Mouse (Mus musculus) forebrain, embryonic 12.5 days (tissue): Measurements from ENCODE around the gene Col4a4. TPM values are rescaled to one million over a fixed set of nuclear protein-coding genes. Genes with fewer than 3 reads are reported as not detected.

Source experiments
- ATAC-seq: fragments of 200-750 bp; cut with Nextera tagmentation; 2 replicates; pipeline ENCODE4 v1.8.0; 2017; ENCODE audit warnings: moderate TSS enrichment; ENCODE audit not compliant: low FRiP score
- H3K27ac ChIP-seq: fragments of 300-500 bp; sonication (generic); 2 replicates; pipeline ENCODE4 v1.5.1; 2016; ENCODE audit warnings: mild to moderate bottlenecking
- H3K27me3 ChIP-seq: fragments of 300-500 bp; sonication (generic); 2 replicates; pipeline ENCODE4 v1.6.1; 2016; ENCODE audit warnings: mild to moderate bottlenecking
- H3K36me3 ChIP-seq: fragments of 300-500 bp; sonication (generic); replicated peaks from 2 replicates; pipeline ENCODE4 v1.6.1; 2016; ENCODE audit warnings: mild to moderate bottlenecking
- H3K4me1 ChIP-seq: fragments of 300-500 bp; sonication (generic); 2 replicates; pipeline ENCODE4 v1.6.1; 2016
- H3K4me2 ChIP-seq: fragments of 300-500 bp; sonication (generic); 2 replicates; pipeline ENCODE4 v1.6.1; 2016; ENCODE audit warnings: mild to moderate bottlenecking, moderate library complexity
- H3K4me3 ChIP-seq: fragments of 300-500 bp; sonication (generic); replicated peaks from 2 replicates; pipeline ENCODE4 v1.5.1; 2016; ENCODE audit warnings: mild to moderate bottlenecking
- H3K9ac ChIP-seq: fragments of 300-500 bp; sonication (generic); 2 replicates; pipeline ENCODE4 v1.6.1; 2016; ENCODE audit warnings: mild to moderate bottlenecking
- H3K9me3 ChIP-seq: fragments of 300-500 bp; sonication (generic); 2 replicates; pipeline ENCODE4 v1.6.1; 2016
- WGBS: fragments of 180-500 bp; shearing (Covaris S2); methylation state at CpG from one replicate; pipeline ENCODE4 v1.1.7; 2016; 5-methylcytosine and 5-hydroxymethylcytosine counted together
- polyA plus RNA-seq: library from polyadenylated mRNA; unstranded; fragments of >200 nt; fragmentation: Nextera tagmentation; extraction: Ambion mirVana; gene quantifications from 2 replicates; pipeline ENCODE4 v1.2.1, GENCODE M21; 2016

The Col4a4 gene
- polyA plus RNA-seq, 1 experiment from 2014 or later: 0.17 TPM

DNA sequence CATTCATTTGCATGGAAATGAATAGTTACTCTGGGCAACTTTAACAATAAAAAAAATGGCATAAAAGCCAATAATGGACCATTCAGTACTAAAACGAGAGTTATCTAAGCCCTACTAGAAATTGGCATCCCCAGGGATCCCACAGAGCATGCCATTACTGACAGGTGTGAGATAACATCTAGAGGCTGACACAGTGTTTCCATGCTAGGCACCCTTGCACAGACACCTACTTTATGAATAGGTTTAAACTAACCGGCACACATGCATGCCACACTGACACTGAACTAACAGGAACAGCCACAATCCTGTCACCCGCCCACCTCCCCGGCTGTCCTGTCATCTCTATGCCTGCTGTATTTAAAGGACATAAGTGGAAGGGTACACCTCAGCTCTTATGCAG lies 58.7 kb downstream of the Col4a4 start:
- 65% methylated on average over 4 of the region's 4 CpGs for WGBS
- ATAC-seq: no peak
- no peak overlapping the region for H3K4me3 ChIP-seq
- H3K9me3 ChIP-seq: no peaks in the 10 kb centered on the region
- no peaks in the 10 kb centered on the region for H3K36me3 ChIP-seq
- no peak overlapping the region for H3K27ac ChIP-seq
- no peaks in the 10 kb centered on the region for H3K4me1 ChIP-seq
- no peak overlapping the region for H3K9ac ChIP-seq
- H3K4me2 ChIP-seq: no peak overlapping the region
- H3K27me3 ChIP-seq: no peaks in the 10 kb centered on the region

DNA sequence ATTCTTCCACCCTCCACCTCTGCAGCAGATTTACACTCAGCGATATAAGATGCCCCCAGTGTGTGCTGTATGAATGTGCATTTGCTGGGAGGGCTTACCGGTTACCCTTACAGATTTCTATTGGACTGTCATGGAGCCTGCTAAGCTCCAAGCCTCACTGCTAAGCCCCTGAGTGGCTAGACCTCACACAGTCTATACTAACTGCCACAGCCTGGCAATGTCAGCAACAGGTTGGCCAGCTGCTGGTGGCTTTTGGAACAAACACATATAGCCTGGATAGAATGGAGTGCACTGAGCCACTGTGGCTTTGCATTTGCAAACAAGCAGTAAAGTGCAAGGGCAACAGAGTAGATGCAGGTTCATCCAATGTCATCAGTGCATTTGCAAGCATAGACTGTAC lies 94.7 kb downstream of the Col4a4 start:
- H3K27me3 ChIP-seq: no peaks in the 10 kb centered on the region
- no peak overlapping the region for H3K9ac ChIP-seq
- no peak overlapping the region for H3K4me2 ChIP-seq
- no peaks in the 10 kb centered on the region for H3K36me3 ChIP-seq
- no peaks in the 10 kb centered on the region for H3K4me1 ChIP-seq
- H3K4me3 ChIP-seq: no peak overlapping the region
- no peak overlapping the region for H3K27ac ChIP-seq
- WGBS: 85% methylated on average over 2 of the region's 2 CpGs
- H3K9me3 ChIP-seq: no peaks in the 10 kb centered on the region
- ATAC-seq: no peak

DNA sequence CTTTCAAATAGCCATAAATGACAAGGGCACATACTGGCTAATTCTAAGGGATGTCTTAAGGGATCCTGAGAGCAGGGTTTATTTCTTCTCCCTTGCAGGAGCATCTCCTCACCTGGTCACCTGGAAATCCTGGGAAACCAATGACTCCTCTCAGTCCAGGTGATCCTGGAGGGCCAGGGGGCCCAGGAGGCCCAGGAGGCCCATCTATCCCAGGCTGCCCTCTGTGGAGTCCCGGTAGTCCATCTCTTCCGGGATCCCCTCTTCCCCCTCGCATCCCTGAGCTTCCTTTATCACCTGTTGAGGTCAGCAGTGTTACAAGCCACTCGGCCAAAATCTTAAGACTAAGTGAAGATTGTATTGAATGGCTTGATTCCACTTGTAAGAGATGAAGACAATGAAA lies 100.3 kb downstream of the Col4a4 start:
- Histone ChIP-seq H3K4me3 (no peak overlapping the region), H3K4me1 (no peaks in the 10 kb centered on the region), H3K36me3 (no peaks in the 10 kb centered on the region), H3K27me3 (no peaks in the 10 kb centered on the region), H3K9me3 (no peaks in the 10 kb centered on the region), H3K27ac (no peak overlapping the region), H3K4me2 (no peak overlapping the region), H3K9ac (no peak overlapping the region)
- ATAC-seq: no peak
- 88% methylated on average over 4 of the region's 4 CpGs for WGBS

DNA sequence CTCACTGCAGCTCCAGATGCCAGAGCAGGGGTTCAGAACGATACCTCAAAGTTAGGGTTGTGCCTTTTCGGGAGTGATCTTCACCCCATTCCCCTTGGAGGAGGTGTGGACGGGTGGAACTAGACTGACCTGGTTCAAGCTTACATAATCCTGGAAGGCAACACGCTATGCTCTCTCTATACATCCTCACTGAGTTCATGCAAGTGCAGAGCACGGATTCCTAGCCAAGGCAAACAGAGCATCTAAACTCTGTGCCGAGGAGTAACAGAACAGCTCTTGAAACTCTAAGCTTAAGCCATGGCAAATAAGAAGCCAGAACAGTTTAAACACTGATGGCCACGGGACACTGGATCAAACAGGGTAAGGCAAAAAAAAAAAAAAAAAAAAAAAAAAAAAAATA lies 104.3 kb downstream of the Col4a4 start:
- Histone ChIP-seq H3K27ac (no peak overlapping the region), H3K36me3 (no peaks in the 10 kb centered on the region), H3K4me2 (no peak overlapping the region), H3K9ac (no peak overlapping the region), H3K4me3 (no peak overlapping the region), H3K9me3 (no peaks in the 10 kb centered on the region), H3K4me1 (no peaks in the 10 kb centered on the region), H3K27me3 (no peaks in the 10 kb centered on the region)
- 88% methylated on average over 7 of the region's 7 CpGs for WGBS
- ATAC-seq: no peak

DNA sequence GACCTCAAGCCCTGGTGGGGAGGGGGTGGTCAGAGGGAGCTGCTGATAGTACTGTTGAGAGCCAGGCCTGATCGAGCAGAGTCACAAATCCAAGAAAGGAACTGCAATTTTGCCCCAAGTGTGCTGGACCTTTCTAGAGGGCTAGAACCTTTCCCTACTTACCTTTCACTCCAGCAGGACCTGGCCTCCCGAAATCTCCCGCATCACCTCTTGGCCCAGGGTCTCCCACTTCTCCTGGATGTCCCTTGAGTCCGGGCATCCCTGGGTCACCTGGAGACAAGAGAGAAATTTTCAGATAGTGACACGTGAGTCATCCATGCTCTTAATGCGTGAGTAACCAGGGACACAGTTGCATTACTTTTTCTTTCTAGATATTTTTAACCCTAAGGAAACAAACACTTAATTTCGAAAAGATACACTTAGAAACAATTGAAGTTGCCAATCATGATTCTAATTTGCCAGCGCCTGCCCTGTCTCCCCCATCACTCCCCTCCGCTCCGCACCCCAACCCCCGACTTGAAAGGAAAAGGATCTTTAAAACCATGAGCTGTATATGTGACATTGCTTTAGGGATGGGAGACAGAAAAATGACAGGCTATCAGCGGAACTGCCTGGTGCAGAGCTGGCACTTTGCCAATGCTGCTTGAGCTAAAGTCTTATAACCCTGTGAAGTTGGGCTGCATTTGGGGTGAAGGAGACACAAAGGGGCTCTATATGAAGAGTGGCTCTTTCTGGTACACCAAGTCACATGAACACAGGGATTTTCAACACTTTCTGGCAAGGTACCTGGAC lies 106.8 kb downstream of the Col4a4 start:
- 84% methylated on average over 12 of the region's 12 CpGs for WGBS
- H3K36me3 ChIP-seq: no peaks in the 10 kb centered on the region
- peaks cover 4% of the 10 kb centered on the region for H3K4me1 ChIP-seq
- no peaks in the 10 kb centered on the region for H3K27me3 ChIP-seq
- H3K4me3 ChIP-seq: no peak overlapping the region
- no peaks in the 10 kb centered on the region for H3K9me3 ChIP-seq
- no peak overlapping the region for H3K9ac ChIP-seq
- no peak overlapping the region for H3K27ac ChIP-seq
- no peak overlapping the region for H3K4me2 ChIP-seq
- ATAC-seq: no peak

DNA sequence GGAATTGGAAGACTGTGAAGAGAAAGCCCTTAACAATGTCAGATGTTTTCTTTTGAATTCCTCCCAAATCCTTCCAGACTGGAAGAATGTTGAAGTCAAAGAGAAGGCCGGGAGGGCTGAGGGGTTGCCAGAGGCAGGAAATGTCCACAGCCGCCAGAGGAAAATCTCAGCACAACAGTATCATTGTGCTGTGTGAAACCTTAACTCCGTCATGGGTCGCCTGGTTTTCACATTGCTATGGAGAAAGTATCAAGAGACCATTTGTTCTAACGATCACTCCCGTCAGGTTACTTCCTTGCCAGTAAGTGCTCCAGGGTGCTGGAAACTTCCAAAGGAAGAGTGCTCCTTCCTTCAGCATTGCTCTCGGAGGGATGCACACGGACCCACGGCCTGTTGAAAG lies 109.9 kb downstream of the Col4a4 start:
- H3K36me3 ChIP-seq: no peaks in the 10 kb centered on the region
- H3K4me3 ChIP-seq: no peak overlapping the region
- H3K9ac ChIP-seq: no peak overlapping the region
- H3K27me3 ChIP-seq: no peaks in the 10 kb centered on the region
- H3K4me1 ChIP-seq: peaks cover 11% of the 10 kb centered on the region
- peak overlapping the region; percentile 4; the same call in 1 of the 2 replicates for H3K27ac ChIP-seq
- H3K9me3 ChIP-seq: no peaks in the 10 kb centered on the region
- H3K4me2 ChIP-seq: 0 out of 2 replicates have a peak overlapping the region, but pooled peaks have one; percentile 21
- 12% methylated on average over 9 of the region's 9 CpGs for WGBS
- ATAC-seq: peak; percentile 7; the same call in 1 of the 2 replicates

DNA sequence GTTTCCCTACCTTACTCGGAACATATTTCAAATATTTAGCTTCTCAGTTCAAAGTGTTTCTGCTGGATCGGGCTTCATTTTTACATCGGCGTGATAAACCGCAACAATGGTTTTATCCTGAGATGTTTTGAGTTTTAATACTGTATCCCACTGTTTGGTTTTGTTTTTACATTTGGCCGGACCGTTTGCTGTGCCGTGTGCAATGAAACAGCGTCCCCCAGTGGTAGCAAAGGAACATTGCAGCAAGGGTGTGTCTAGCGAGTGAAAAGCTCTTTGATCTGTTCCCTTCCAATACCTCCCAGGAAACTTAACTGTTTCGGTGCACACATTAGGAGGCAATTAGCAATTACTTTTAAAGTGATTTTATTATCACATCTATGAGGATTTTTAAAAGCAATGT lies 110.4 kb downstream of the Col4a4 start:
- ATAC-seq: peak; percentile 45; the same call in 1 of the 2 replicates
- H3K27ac ChIP-seq: 0 out of 2 replicates have a peak overlapping the region, but pooled peaks have one; percentile 51
- H3K9me3 ChIP-seq: no peaks in the 10 kb centered on the region
- no peak overlapping the region for H3K4me3 ChIP-seq
- no peaks in the 10 kb centered on the region for H3K27me3 ChIP-seq
- no peak overlapping the region for H3K4me2 ChIP-seq
- H3K9ac ChIP-seq: no peak overlapping the region
- H3K4me1 ChIP-seq: peaks cover 11% of the 10 kb centered on the region
- no peaks in the 10 kb centered on the region for H3K36me3 ChIP-seq
- 39% methylated on average over 11 of the region's 11 CpGs for WGBS

DNA sequence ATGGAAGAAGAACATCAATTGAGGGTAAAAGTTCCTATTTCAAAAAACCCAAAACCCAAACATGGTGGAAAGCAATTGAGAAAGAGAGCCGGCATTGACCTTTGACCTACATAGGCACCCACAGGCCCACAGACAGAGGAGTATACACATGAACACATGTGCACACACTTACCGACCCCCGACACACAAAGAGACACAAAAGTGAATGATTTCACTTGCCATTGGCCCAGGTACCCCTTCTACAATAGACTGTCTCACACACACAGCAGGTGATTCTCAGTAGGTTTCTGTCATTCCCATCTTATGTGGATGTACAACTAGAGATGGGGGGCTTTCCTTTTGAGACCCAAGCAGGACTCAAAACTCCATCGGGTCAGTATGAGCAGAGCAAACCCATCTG lies 110.8 kb downstream of the Col4a4 start:
- WGBS: 76% methylated on average over 4 of the region's 4 CpGs
- Histone ChIP-seq H3K9me3 (no peaks in the 10 kb centered on the region), H3K27ac (peak overlapping the region; percentile 51; the same call in 1 of the 2 replicates), H3K27me3 (no peaks in the 10 kb centered on the region), H3K4me3 (no peak overlapping the region), H3K4me1 (peaks cover 11% of the 10 kb centered on the region), H3K9ac (no peak overlapping the region), H3K4me2 (no peak overlapping the region), H3K36me3 (no peaks in the 10 kb centered on the region)
- ATAC-seq: 0 out of 2 replicates have a peak, but pooled peaks have one; percentile 10

DNA sequence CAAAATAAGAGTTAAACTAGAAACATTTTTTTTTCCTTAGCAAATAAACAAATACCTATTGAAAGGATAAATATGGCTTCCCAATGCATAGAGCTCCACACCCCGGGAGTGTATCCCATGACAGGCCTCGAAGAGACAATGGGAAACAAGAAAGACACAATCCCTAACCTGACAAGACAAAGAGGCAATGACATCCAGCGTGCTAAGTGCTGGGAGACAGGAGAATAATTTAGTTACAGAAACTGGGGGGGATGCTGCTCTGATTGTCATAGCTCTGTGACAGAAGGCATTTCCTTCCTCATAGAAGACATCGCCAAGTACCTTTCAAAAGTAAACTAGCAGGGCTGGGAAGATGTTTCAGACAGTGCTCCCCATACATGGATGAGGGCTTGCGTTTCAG lies 111.4 kb downstream of the Col4a4 start:
- Histone ChIP-seq H3K4me3 (no peak overlapping the region), H3K4me1 (peaks cover 11% of the 10 kb centered on the region), H3K9me3 (no peaks in the 10 kb centered on the region), H3K27me3 (no peaks in the 10 kb centered on the region), H3K36me3 (no peaks in the 10 kb centered on the region), H3K27ac (no peak overlapping the region), H3K4me2 (no peak overlapping the region), H3K9ac (no peak overlapping the region)
- ATAC-seq: 0 out of 2 replicates have a peak, but pooled peaks have one; percentile 31
- WGBS: 62% methylated on average over 5 of the region's 5 CpGs

DNA sequence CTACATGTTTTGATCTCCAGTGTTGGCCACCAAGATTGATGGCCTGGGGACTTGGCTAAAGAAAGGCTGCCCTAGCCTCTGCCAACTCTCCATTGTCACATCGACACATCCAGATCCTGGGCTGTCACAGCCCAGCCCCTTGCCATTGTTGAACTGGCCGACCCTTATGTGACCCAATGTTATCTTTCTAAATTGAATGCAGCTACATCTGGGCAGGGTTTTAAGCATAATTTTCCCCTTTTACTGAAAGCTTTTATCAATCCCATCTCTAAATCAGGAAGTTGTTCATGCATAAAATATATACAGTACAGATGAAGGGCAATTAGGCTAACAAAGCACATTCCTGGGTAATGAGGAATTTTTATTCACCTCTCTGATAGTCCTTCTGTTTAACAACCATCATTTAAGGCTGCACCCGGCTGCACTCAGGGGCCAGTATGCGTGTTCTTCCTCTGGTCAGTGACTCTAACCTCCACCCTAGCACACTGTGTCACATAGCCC lies 112.1 kb downstream of the Col4a4 start:
- no peaks in the 10 kb centered on the region for H3K36me3 ChIP-seq
- 13% methylated on average over 4 of the region's 4 CpGs for WGBS
- peak; percentile 66 for ATAC-seq

DNA sequence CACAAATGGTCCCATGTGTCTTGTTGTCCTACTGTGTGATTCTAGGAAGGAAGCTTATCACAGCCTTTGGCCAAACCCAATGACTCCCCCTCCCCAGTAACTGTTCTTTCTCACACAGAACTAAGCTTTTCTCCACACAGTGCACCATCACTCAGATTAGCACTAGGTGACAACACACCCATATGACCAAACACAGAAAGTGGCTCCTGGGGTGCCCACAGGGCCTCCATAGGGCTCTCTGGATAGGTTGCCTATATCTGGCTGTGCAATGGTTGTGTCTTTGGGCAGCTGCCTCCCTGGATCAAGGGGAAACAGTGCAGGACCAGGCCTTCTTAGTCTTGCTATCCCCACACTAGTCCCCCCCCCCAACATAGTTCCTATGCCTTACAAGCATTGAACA lies 113.2 kb downstream of the Col4a4 start:
- Histone ChIP-seq H3K4me3 (no peak overlapping the region), H3K4me1 (peaks cover 11% of the 10 kb centered on the region), H3K4me2 (no peak overlapping the region), H3K9ac (no peak overlapping the region), H3K27me3 (no peaks in the 10 kb centered on the region), H3K9me3 (no peaks in the 10 kb centered on the region), H3K27ac (no peak overlapping the region), H3K36me3 (no peaks in the 10 kb centered on the region)
- no peak for ATAC-seq

More for the DNA sequence above, 112.1 kb downstream of the Col4a4 start:
- Histone ChIP-seq H3K4me2 (no peak overlapping the region), H3K27me3 (no peaks in the 10 kb centered on the region), H3K4me1 (peaks cover 11% of the 10 kb centered on the region), H3K9ac (no peak overlapping the region), H3K27ac (peak overlapping the region; percentile 68), H3K9me3 (no peaks in the 10 kb centered on the region), H3K4me3 (no peak overlapping the region)

DNA sequence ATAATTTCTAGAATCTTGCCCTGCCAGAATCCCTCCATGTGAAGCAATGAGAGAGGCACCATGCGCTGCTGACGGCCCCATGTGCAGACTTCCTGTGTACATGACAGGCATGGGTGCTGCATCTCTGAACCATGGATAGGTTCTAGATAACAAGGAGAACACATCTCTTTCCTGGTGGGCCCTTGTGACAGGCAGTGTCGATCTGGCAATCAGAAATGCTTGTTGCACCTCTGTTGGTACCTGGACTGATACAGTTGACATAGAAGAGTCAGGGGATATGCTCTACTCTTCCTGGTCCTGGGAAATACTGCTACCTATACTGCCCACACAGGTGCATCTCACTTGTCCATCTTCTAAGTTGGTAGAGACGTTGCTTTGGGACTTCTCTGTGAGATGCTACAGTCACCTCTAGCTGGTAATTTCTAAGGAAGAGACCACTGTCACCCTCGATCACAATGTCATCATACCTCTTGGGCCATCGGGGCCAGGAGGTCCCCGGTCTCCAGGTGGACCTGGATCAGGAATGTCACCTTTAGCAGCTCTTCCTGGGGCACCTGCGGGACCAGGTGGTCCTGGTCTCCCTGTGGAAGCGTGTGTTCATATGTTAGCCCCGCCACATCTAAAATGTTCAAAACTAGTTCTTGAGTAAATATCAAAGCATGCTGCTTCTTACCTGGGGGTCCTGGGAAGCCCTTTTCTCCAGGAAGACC lies 116.0 kb downstream of the Col4a4 start:
- no peak overlapping the region for H3K9ac ChIP-seq
- H3K4me1 ChIP-seq: peaks cover 9% of the 10 kb centered on the region
- H3K27me3 ChIP-seq: no peaks in the 10 kb centered on the region
- ATAC-seq: no peak
- WGBS: 89% methylated on average over 10 of the region's 10 CpGs
- no peak overlapping the region for H3K4me2 ChIP-seq
- no peak overlapping the region for H3K27ac ChIP-seq
- H3K9me3 ChIP-seq: no peaks in the 10 kb centered on the region
- H3K36me3 ChIP-seq: no peaks in the 10 kb centered on the region
- no peak overlapping the region for H3K4me3 ChIP-seq
